Mouse (Mus musculus): ENCODE measurements around the gene Zfp710. TPM values are rescaled to one million over a fixed set of nuclear protein-coding genes. Genes with fewer than 3 reads are reported as not detected.
A peak's percentile ranks its signal among the peaks of the same experiment; 100 is the strongest.

Gene Zfp710
- polyA plus RNA-seq, 1 experiment = 0.20 TPM

GRCm38 (mm10) chr7:80026118-80026989, 1.7 kb downstream of the Zfp710 start:
- no peaks in the 10 kb centered on the region for H3K9me3 ChIP-seq (ENCODE audit: control insufficient read depth, low read length)
- no peaks in the 10 kb centered on the region for H3K36me3 ChIP-seq (ENCODE audit: control insufficient read depth)
- peak overlapping the region; percentile 75 for H3K4me3 ChIP-seq (replicated peaks)
- TF ChIP-seq GATA1 (IDR thresholded peaks at IDR 0.05; ENCODE audit: low read length) (no peak), TAL1 (IDR thresholded peaks at IDR 0.05; ENCODE audit: low read length) (no peak)
- H3K27me3 ChIP-seq (ENCODE audit: control insufficient read depth) = peaks cover 51% of the 10 kb centered on the region
- H3K4me1 ChIP-seq (ENCODE audit: control insufficient read depth) = peaks cover 30% of the 10 kb centered on the region

- H3K36me3 ChIP-seq (ENCODE audit: control insufficient read depth) = no peaks in the 10 kb centered on the region
- peaks cover 32% of the 10 kb centered on the region for H3K4me1 ChIP-seq (ENCODE audit: control insufficient read depth)
- no peaks in the 10 kb centered on the region for H3K9me3 ChIP-seq (ENCODE audit: control insufficient read depth, low read length)
- TF ChIP-seq TAL1 (IDR thresholded peaks at IDR 0.05; ENCODE audit: low read length) (no peak), GATA1 (IDR thresholded peaks at IDR 0.05; ENCODE audit: low read length) (no peak)
- peak overlapping the region; percentile 75 for H3K4me3 ChIP-seq (replicated peaks)
- peaks cover 51% of the 10 kb centered on the region for H3K27me3 ChIP-seq (ENCODE audit: control insufficient read depth)
Measured at GRCm38 (mm10) chr7:80026990-80027635, 2.5 kb downstream of the Zfp710 start.

- Histone ChIP-seq H3K27me3 (ENCODE audit: control insufficient read depth) (peaks cover 51% of the 10 kb centered on the region), H3K36me3 (ENCODE audit: control insufficient read depth) (no peaks in the 10 kb centered on the region), H3K4me1 (ENCODE audit: control insufficient read depth) (peaks cover 38% of the 10 kb centered on the region), H3K9me3 (ENCODE audit: control insufficient read depth, low read length) (no peaks in the 10 kb centered on the region), H3K4me3 (replicated peaks) (peak overlapping the region; percentile 75)
- TF ChIP-seq GATA1 (IDR thresholded peaks at IDR 0.05; ENCODE audit: low read length) (no peak), TAL1 (IDR thresholded peaks at IDR 0.05; ENCODE audit: low read length) (no peak)
Measured at GRCm38 (mm10) chr7:80027636-80028417, 3.2 kb downstream of the Zfp710 start.

GRCm38 (mm10) chr7:80028418-80028720, 3.8 kb downstream of the Zfp710 start:
- H3K36me3 ChIP-seq (ENCODE audit: control insufficient read depth) = no peaks in the 10 kb centered on the region
- peaks cover 50% of the 10 kb centered on the region for H3K27me3 ChIP-seq (ENCODE audit: control insufficient read depth)
- H3K4me3 ChIP-seq (replicated peaks) = peak overlapping the region; percentile 31
- TF ChIP-seq TAL1 (IDR thresholded peaks at IDR 0.05; ENCODE audit: low read length) (no peak), GATA1 (IDR thresholded peaks at IDR 0.05; ENCODE audit: low read length) (no peak)
- H3K4me1 ChIP-seq (ENCODE audit: control insufficient read depth) = peaks cover 41% of the 10 kb centered on the region
- H3K9me3 ChIP-seq (ENCODE audit: control insufficient read depth, low read length) = no peaks in the 10 kb centered on the region

- no peaks in the 10 kb centered on the region for H3K36me3 ChIP-seq (ENCODE audit: control insufficient read depth)
- no peak overlapping the region for H3K4me3 ChIP-seq (replicated peaks)
- H3K9me3 ChIP-seq (ENCODE audit: control insufficient read depth, low read length) = no peaks in the 10 kb centered on the region
- H3K27me3 ChIP-seq (ENCODE audit: control insufficient read depth) = peaks cover 34% of the 10 kb centered on the region
- TF ChIP-seq GATA1 (IDR thresholded peaks at IDR 0.05; ENCODE audit: low read length) = no peak
- TF ChIP-seq TAL1 (IDR thresholded peaks at IDR 0.05; ENCODE audit: low read length) = no peak
- H3K4me1 ChIP-seq (ENCODE audit: control insufficient read depth) = peaks cover 36% of the 10 kb centered on the region
Measured at GRCm38 (mm10) chr7:80030009-80030408, 5.4 kb downstream of the Zfp710 start.

GRCm38 (mm10) chr7:80030486-80030885, 5.9 kb downstream of the Zfp710 start:
- H3K9me3 ChIP-seq (ENCODE audit: control insufficient read depth, low read length) = no peaks in the 10 kb centered on the region
- no peak for TF ChIP-seq TAL1 (IDR thresholded peaks at IDR 0.05; ENCODE audit: low read length)
- no peak for TF ChIP-seq GATA1 (IDR thresholded peaks at IDR 0.05; ENCODE audit: low read length)
- H3K4me3 ChIP-seq (replicated peaks) = no peak overlapping the region
- peaks cover 29% of the 10 kb centered on the region for H3K27me3 ChIP-seq (ENCODE audit: control insufficient read depth)
- no peaks in the 10 kb centered on the region for H3K36me3 ChIP-seq (ENCODE audit: control insufficient read depth)
- peaks cover 36% of the 10 kb centered on the region for H3K4me1 ChIP-seq (ENCODE audit: control insufficient read depth)

- Histone ChIP-seq H3K9me3 (ENCODE audit: control insufficient read depth, low read length) (no peaks in the 10 kb centered on the region), H3K27me3 (ENCODE audit: control insufficient read depth) (peaks cover 24% of the 10 kb centered on the region), H3K4me1 (ENCODE audit: control insufficient read depth) (peaks cover 38% of the 10 kb centered on the region), H3K36me3 (ENCODE audit: control insufficient read depth) (no peaks in the 10 kb centered on the region), H3K4me3 (replicated peaks) (no peak overlapping the region)
- no peak for TF ChIP-seq GATA1 (IDR thresholded peaks at IDR 0.05; ENCODE audit: low read length)
- TF ChIP-seq TAL1 (IDR thresholded peaks at IDR 0.05; ENCODE audit: low read length) = no peak
Measured at GRCm38 (mm10) chr7:80030987-80031386, 6.4 kb downstream of the Zfp710 start.

- TF ChIP-seq GATA1 (IDR thresholded peaks at IDR 0.05; ENCODE audit: low read length) = no peak
- TF ChIP-seq TAL1 (IDR thresholded peaks at IDR 0.05; ENCODE audit: low read length) = no peak
- Histone ChIP-seq H3K9me3 (ENCODE audit: control insufficient read depth, low read length) (no peaks in the 10 kb centered on the region), H3K36me3 (ENCODE audit: control insufficient read depth) (no peaks in the 10 kb centered on the region), H3K4me3 (replicated peaks) (no peak overlapping the region), H3K27me3 (ENCODE audit: control insufficient read depth) (peaks cover 19% of the 10 kb centered on the region), H3K4me1 (ENCODE audit: control insufficient read depth) (peaks cover 36% of the 10 kb centered on the region)
Measured at GRCm38 (mm10) chr7:80031478-80031877, 6.9 kb downstream of the Zfp710 start.
